Mouse (Mus musculus) liver, embryonic 13.5 days (tissue): ENCODE data around the gene Cp. TPM values are rescaled to one million over a fixed set of nuclear protein-coding genes. Genes with fewer than 3 reads are reported as not detected.
"Not testable (repeated sequence)": the region's sequence is repeated elsewhere in the genome, so short reads cannot be mapped to it uniquely, and the experiment has no call there.

Experiments used
- ATAC-seq: fragments of 200-750 bp; cut with Nextera tagmentation; 2 replicates; pipeline ENCODE4 v1.8.0; 2017; ENCODE audit warnings: low read depth, mild to moderate bottlenecking, moderate number of reproducible peaks, moderate library complexity
- DNase-seq: peaks from one replicate; pipeline ENCODE4 v3.0.0; 2022
- H3K27ac ChIP-seq: fragments of 300-500 bp; sonication (generic); 2 replicates; pipeline ENCODE4 v1.5.1; 2015; ENCODE audit warnings: moderate library complexity, mild to moderate bottlenecking, inconsistent platforms
- H3K27me3 ChIP-seq: fragments of 300-500 bp; sonication (generic); 2 replicates; pipeline ENCODE4 v1.6.1; 2015; ENCODE audit warnings: mild to moderate bottlenecking, inconsistent platforms
- H3K36me3 ChIP-seq: fragments of 300-500 bp; sonication (generic); 2 replicates; pipeline ENCODE4 v1.6.1; 2015; ENCODE audit warnings: mild to moderate bottlenecking, inconsistent platforms
- H3K4me1 ChIP-seq: fragments of 300-500 bp; sonication (generic); replicated peaks from 2 replicates; pipeline ENCODE4 v1.6.1; 2015; ENCODE audit warnings: inconsistent platforms
- H3K4me2 ChIP-seq: fragments of 300-500 bp; sonication (generic); 2 replicates; pipeline ENCODE4 v1.6.1; 2015; ENCODE audit warnings: inconsistent platforms, mild to moderate bottlenecking, moderate library complexity
- H3K4me3 ChIP-seq: fragments of 300-500 bp; sonication (generic); replicated peaks from 2 replicates; pipeline ENCODE4 v1.5.1; 2015; ENCODE audit warnings: mild to moderate bottlenecking, inconsistent platforms
- H3K9ac ChIP-seq: fragments of 300-500 bp; sonication (generic); 2 replicates; pipeline ENCODE4 v1.6.1; 2015; ENCODE audit warnings: mild to moderate bottlenecking, inconsistent platforms
- H3K9me3 ChIP-seq: fragments of 300-500 bp; sonication (generic); replicated peaks from 2 replicates; pipeline ENCODE4 v1.6.1; 2016; ENCODE audit warnings: inconsistent platforms
- WGBS: fragments of 180-500 bp; shearing (Covaris S2); methylation state at CpG from one replicate; pipeline ENCODE4 v1.1.7; 2015; ENCODE audit not compliant: insufficient replicate concordance; 5-methylcytosine and 5-hydroxymethylcytosine counted together
- polyA plus RNA-seq: library from polyadenylated mRNA; unstranded; fragments of >200 nt; fragmentation: Nextera tagmentation; extraction: Ambion mirVana; gene quantifications from 2 replicates; pipeline ENCODE4 v1.2.1, GENCODE M21; 2015

The Cp gene
- polyA plus RNA-seq = 2.0 and 2.7 TPM in 2 replicates

GRCm38 (mm10) chr3:19956885-19957284 lies at the start of gene Cp:
Cp (plus strand) TSS chr3:19957054.
- Histone ChIP-seq H3K4me3 (no peak within 1 kb of the TSS), H3K27me3 (no peaks in the 10 kb centered on the region), H3K27ac (no peak within 1 kb of the TSS; the same call in 1 of the 2 replicates), H3K36me3 (no peaks in the 10 kb centered on the region), H3K9me3 (no peaks in the 10 kb centered on the region), H3K4me1 (no peaks in the 10 kb centered on the region; the same call in 1 of the 2 replicates), H3K9ac (no peak within 1 kb of the TSS), H3K4me2 (no peak within 1 kb of the TSS)
- 54% methylated on average over 5 of the region's 5 CpGs for WGBS
- no peak for ATAC-seq
- no peak for DNase-seq

- DNase-seq = no peak
- ATAC-seq = no peak
- no peak overlapping the region for H3K27ac ChIP-seq
- no peak overlapping the region for H3K9ac ChIP-seq
- no peak overlapping the region for H3K4me2 ChIP-seq
- H3K4me3 ChIP-seq = no peak overlapping the region
- H3K4me1 ChIP-seq = no peaks in the 10 kb centered on the region
- no peaks in the 10 kb centered on the region for H3K36me3 ChIP-seq
- H3K9me3 ChIP-seq = no peaks in the 10 kb centered on the region
- H3K27me3 ChIP-seq = no peaks in the 10 kb centered on the region
Observed at GRCm38 (mm10) chr3:19948552-19948951, 8.3 kb upstream of the Cp start.

- H3K4me1 ChIP-seq, H3K9ac ChIP-seq, H3K36me3 ChIP-seq, ATAC-seq, H3K4me3 ChIP-seq, H3K4me2 ChIP-seq, H3K27ac ChIP-seq, H3K9me3 ChIP-seq, H3K27me3 ChIP-seq, DNase-seq: not testable (repeated sequence)
- WGBS = 55% methylated on average over 1 of the region's 1 CpGs
Observed at GRCm38 (mm10) chr3:19949401-19949800, 7.5 kb upstream of the Cp start.

DNA sequence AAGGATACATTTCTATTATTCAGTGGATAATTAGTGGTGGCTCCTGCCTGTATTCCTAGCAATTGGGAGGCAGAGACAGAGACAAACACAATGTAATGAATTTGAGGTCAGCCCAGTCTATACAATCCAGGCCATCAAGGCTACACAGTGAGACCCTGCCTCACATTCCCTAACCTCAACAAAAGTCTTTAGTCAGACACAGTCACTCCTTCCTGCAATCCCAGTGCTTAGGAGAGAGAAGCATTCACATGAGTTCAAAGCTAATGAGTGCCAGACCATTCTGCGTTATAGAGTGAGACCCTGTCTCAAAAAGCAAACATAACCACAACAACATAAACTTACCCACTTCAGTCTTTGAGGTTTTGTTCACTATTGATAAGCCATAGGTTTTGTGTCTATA lies 3.4 kb upstream of the Cp start:
- DNase-seq (no peak), ATAC-seq (no peak)
- no peak overlapping the region for H3K4me2 ChIP-seq

GRCm38 (mm10) chr3:19953865-19954264 lies 3.0 kb upstream of the Cp start:
- Histone ChIP-seq H3K9me3 (no peaks in the 10 kb centered on the region), H3K27me3 (no peaks in the 10 kb centered on the region), H3K4me1 (no peaks in the 10 kb centered on the region; the same call in 1 of the 2 replicates), H3K4me2 (no peak overlapping the region), H3K4me3 (no peak overlapping the region), H3K9ac (no peak overlapping the region), H3K36me3 (no peaks in the 10 kb centered on the region), H3K27ac (no peak overlapping the region)
- ATAC-seq = peak; percentile 89
- DNase-seq = no peak
- WGBS = 29% methylated on average over 3 of the region's 3 CpGs

More for the DNA sequence above, 3.4 kb upstream of the Cp start:
- Histone ChIP-seq H3K4me1 (no peaks in the 10 kb centered on the region; the same call in 1 of the 2 replicates), H3K27ac (peak overlapping the region; percentile 74), H3K4me3 (no peak overlapping the region), H3K9ac (no peak overlapping the region), H3K9me3 (no peaks in the 10 kb centered on the region), H3K36me3 (no peaks in the 10 kb centered on the region), H3K27me3 (no peaks in the 10 kb centered on the region)
- WGBS = 62% methylated on average over 1 of the region's 1 CpGs

- Histone ChIP-seq H3K27me3 (no peaks in the 10 kb centered on the region), H3K27ac (no peak overlapping the region), H3K9me3 (no peaks in the 10 kb centered on the region), H3K4me3 (no peak overlapping the region), H3K36me3 (no peaks in the 10 kb centered on the region), H3K9ac (no peak overlapping the region), H3K4me2 (no peak overlapping the region), H3K4me1 (no peaks in the 10 kb centered on the region; the same call in 1 of the 2 replicates)
- DNase-seq (no peak), ATAC-seq (no peak)
Observed at GRCm38 (mm10) chr3:19958031-19958430, 1.2 kb downstream of the Cp start.

- H3K36me3 ChIP-seq = no peaks in the 10 kb centered on the region
- DNase-seq (no peak), ATAC-seq (no peak)
- no peak overlapping the region for H3K4me3 ChIP-seq
- no peak overlapping the region for H3K9ac ChIP-seq
- no peaks in the 10 kb centered on the region for H3K9me3 ChIP-seq
- WGBS = 56% methylated on average over 1 of the region's 1 CpGs
- H3K27ac ChIP-seq = no peak overlapping the region
- no peak overlapping the region for H3K4me2 ChIP-seq
- no peaks in the 10 kb centered on the region; the same call in 1 of the 2 replicates for H3K4me1 ChIP-seq
- H3K27me3 ChIP-seq = no peaks in the 10 kb centered on the region
Observed at GRCm38 (mm10) chr3:19958983-19959382, 2.1 kb downstream of the Cp start.

GRCm38 (mm10) chr3:19960570-19961114 lies 3.8 kb downstream of the Cp start:
- 51% methylated on average over 3 of the region's 3 CpGs for WGBS
- H3K27ac ChIP-seq = no peak overlapping the region
- no peak overlapping the region for H3K4me2 ChIP-seq
- ATAC-seq (no peak), DNase-seq (no peak)
- no peaks in the 10 kb centered on the region for H3K27me3 ChIP-seq
- H3K4me3 ChIP-seq = no peak overlapping the region
- H3K9me3 ChIP-seq = no peaks in the 10 kb centered on the region
- no peak overlapping the region for H3K9ac ChIP-seq
- no peaks in the 10 kb centered on the region; the same call in 1 of the 2 replicates for H3K4me1 ChIP-seq
- no peaks in the 10 kb centered on the region for H3K36me3 ChIP-seq

- no peak for DNase-seq
- H3K27me3 ChIP-seq = no peaks in the 10 kb centered on the region
- H3K4me2 ChIP-seq = no peak overlapping the region
- H3K9me3 ChIP-seq = no peaks in the 10 kb centered on the region
- no peaks in the 10 kb centered on the region for H3K36me3 ChIP-seq
- H3K27ac ChIP-seq = no peak overlapping the region
- H3K4me1 ChIP-seq = no peaks in the 10 kb centered on the region; the same call in 1 of the 2 replicates
- no peak for ATAC-seq
- no peak overlapping the region for H3K4me3 ChIP-seq
- H3K9ac ChIP-seq = no peak overlapping the region
- WGBS = 52% methylated on average over 2 of the region's 2 CpGs
Observed at GRCm38 (mm10) chr3:19961341-19961740, 4.5 kb downstream of the Cp start.

GRCm38 (mm10) chr3:19962769-19963513 lies 6.1 kb downstream of the Cp start:
- ATAC-seq = peak; percentile 74
- no peaks in the 10 kb centered on the region for H3K36me3 ChIP-seq
- DNase-seq = no peak
- H3K9ac ChIP-seq = no peak overlapping the region
- no peaks in the 10 kb centered on the region for H3K4me1 ChIP-seq
- no peak overlapping the region for H3K4me3 ChIP-seq
- no peaks in the 10 kb centered on the region for H3K9me3 ChIP-seq
- peak overlapping the region; percentile 68 for H3K27ac ChIP-seq
- 47% methylated on average over 3 of the region's 3 CpGs for WGBS
- H3K4me2 ChIP-seq = no peak overlapping the region
- no peaks in the 10 kb centered on the region for H3K27me3 ChIP-seq

- Histone ChIP-seq H3K4me1 (no peaks in the 10 kb centered on the region), H3K36me3 (no peaks in the 10 kb centered on the region), H3K9ac (no peak overlapping the region), H3K27ac (no peak overlapping the region), H3K4me3 (no peak overlapping the region), H3K27me3 (no peaks in the 10 kb centered on the region), H3K4me2 (no peak overlapping the region), H3K9me3 (no peaks in the 10 kb centered on the region)
- WGBS = 58% methylated on average over 2 of the region's 2 CpGs
- ATAC-seq = no peak
- no peak for DNase-seq
Observed at GRCm38 (mm10) chr3:19964625-19965188, 7.9 kb downstream of the Cp start.

GRCm38 (mm10) chr3:19965239-19965638 lies 8.4 kb downstream of the Cp start:
- no peaks in the 10 kb centered on the region for H3K27me3 ChIP-seq
- no peak overlapping the region for H3K27ac ChIP-seq
- no peaks in the 10 kb centered on the region for H3K4me1 ChIP-seq
- no peaks in the 10 kb centered on the region for H3K36me3 ChIP-seq
- H3K9me3 ChIP-seq = no peaks in the 10 kb centered on the region
- no peak overlapping the region for H3K9ac ChIP-seq
- 64% methylated on average over 5 of the region's 5 CpGs for WGBS
- ATAC-seq (no peak), DNase-seq (no peak)
- no peak overlapping the region for H3K4me2 ChIP-seq
- no peak overlapping the region for H3K4me3 ChIP-seq
